Mouse (Mus musculus) midbrain, embryonic 11.5 days (tissue): ENCODE measurements around the gene Trim54. TPM values are rescaled to one million over a fixed set of nuclear protein-coding genes. Genes with fewer than 3 reads are reported as not detected.

Source experiments
- ATAC-seq: fragments of 200-750 bp; cut with Nextera tagmentation; 2 replicates; pipeline ENCODE4 v1.8.0; 2017; ENCODE audit warnings: moderate TSS enrichment, moderate library complexity; ENCODE audit not compliant: low FRiP score
- DNase-seq: peaks from one replicate; pipeline ENCODE4 v3.0.0; 2015; ENCODE audit warnings: low spot score; ENCODE audit errors: missing footprints
- H3K27ac ChIP-seq: fragments of 300-500 bp; sonication (generic); 2 replicates; pipeline ENCODE4 v1.5.1; 2014; ENCODE audit warnings: low read depth, low read length
- H3K27me3 ChIP-seq: fragments of 300-500 bp; sonication (generic); 2 replicates; pipeline ENCODE4 v1.6.1; 2014; ENCODE audit warnings: mild to moderate bottlenecking, low read length, moderate library complexity, mixed read lengths; ENCODE audit not compliant: control insufficient read depth, insufficient read depth
- H3K36me3 ChIP-seq: fragments of 300-500 bp; sonication (generic); 2 replicates; pipeline ENCODE4 v1.6.1; 2014; ENCODE audit warnings: mild to moderate bottlenecking, low read length, moderate library complexity, mixed read lengths; ENCODE audit not compliant: control insufficient read depth, insufficient read depth
- H3K4me1 ChIP-seq: fragments of 300-500 bp; sonication (generic); 2 replicates; pipeline ENCODE4 v1.6.1; 2014; ENCODE audit warnings: low read length; ENCODE audit not compliant: control insufficient read depth, insufficient read depth
- H3K4me2 ChIP-seq: fragments of 300-500 bp; sonication (generic); 2 replicates; pipeline ENCODE4 v1.6.1; 2014; ENCODE audit warnings: mild to moderate bottlenecking, moderate library complexity
- H3K4me3 ChIP-seq: fragments of 300-500 bp; sonication (generic); 2 replicates; pipeline ENCODE4 v1.5.1; 2014; ENCODE audit warnings: low read depth, low read length
- H3K9ac ChIP-seq: fragments of 300-500 bp; sonication (generic); 2 replicates; pipeline ENCODE4 v1.6.1; 2014; ENCODE audit warnings: low read length
- H3K9me3 ChIP-seq: fragments of 300-500 bp; sonication (generic); 2 replicates; pipeline ENCODE4 v1.6.1; 2016; ENCODE audit warnings: low read length; ENCODE audit not compliant: control insufficient read depth
- WGBS: fragments of 180-500 bp; shearing (Covaris S2); extraction: QIAGEN DNeasy Blood & Tissue Kit; methylation state at CpG from one replicate; pipeline ENCODE4 v1.1.7; 2014; 5-methylcytosine and 5-hydroxymethylcytosine counted together
- polyA plus RNA-seq: library from polyadenylated mRNA; unstranded; fragments of >200 nt; fragmentation: Nextera tagmentation; extraction: Ambion mirVana; gene quantifications from 2 replicates; pipeline ENCODE4 v1.2.1, GENCODE M21; 2014

Gene Trim54
- polyA plus RNA-seq, 1 experiment from 2014 or later, result not detected

DNA sequence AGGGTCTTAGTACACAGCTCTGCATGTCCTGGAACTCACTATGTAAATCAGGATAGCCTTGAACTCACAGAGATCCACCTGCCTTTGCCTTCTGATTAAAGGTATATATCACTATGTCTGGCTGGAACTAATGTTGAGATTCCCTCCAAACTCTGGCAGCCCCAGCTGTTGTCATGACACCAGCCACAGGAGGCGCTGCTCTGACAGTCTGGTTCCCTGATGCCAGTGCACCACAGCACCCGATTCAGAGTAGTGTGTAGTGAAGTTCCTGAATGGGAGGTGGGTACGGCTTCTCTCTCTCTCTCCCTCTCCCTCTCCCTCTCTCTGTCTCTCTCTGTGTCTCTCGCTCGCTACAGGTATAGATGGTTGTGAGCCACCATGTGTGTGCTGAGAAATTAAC, 34.2 kb upstream of the Trim54 start:
- WGBS, result 6% methylated on average over 5 of the region's 5 CpGs
- H3K27ac ChIP-seq, result peak overlapping the region; percentile 35; the same call in 1 of the 2 replicates
- H3K4me2 ChIP-seq, result no peak overlapping the region; the same call in 1 of the 2 replicates
- H3K36me3 ChIP-seq, result peaks cover 10% of the 10 kb centered on the region
- peaks cover 3% of the 10 kb centered on the region; the same call in 1 of the 2 replicates for H3K4me1 ChIP-seq
- no peak overlapping the region for H3K9ac ChIP-seq
- no peaks in the 10 kb centered on the region for H3K9me3 ChIP-seq
- DNase-seq (peak; percentile 94), ATAC-seq (no peak)
- no peak overlapping the region for H3K4me3 ChIP-seq
- no peaks in the 10 kb centered on the region for H3K27me3 ChIP-seq

DNA sequence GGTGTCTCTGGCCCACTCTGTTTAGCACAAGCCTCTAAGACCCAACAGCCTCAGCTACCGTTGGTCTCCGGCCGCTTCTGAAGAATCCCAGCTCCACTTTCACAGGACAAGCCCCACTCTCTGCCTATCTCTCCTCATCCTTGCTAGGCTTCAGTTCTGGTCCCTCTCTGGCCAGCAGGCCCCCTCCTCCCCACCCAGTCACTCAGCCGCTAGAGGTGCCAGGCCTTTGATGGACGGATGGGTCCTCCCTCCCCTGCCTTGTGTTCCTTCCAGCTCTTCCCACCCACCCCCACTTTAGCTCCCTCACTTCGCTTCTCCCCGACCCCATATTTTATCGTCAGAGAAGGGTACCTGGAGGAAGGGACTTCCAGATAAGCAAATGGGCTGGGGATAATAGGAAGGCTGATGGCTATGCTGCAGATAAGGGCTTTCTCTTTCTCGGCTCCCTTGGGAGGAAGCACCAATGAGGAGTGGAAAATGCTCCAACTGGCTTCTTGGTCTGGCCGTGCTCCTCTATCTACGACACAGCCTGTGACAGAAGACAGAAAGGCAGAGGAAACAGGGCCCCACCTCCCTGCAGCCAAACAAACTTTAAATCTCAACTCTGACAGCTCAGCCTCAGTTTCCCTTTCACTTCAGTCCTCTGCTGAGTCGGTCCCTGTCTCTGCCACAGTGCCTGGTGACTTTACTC, 33.4 kb upstream of the Trim54 start:
- Histone ChIP-seq H3K9ac (no peak overlapping the region; the same call in 1 of the 2 replicates), H3K27ac (peak overlapping the region; percentile 35; the same call in 1 of the 2 replicates), H3K4me2 (peak overlapping the region; percentile 8; the same call in 1 of the 2 replicates), H3K4me1 (peaks cover 3% of the 10 kb centered on the region; the same call in 1 of the 2 replicates), H3K36me3 (peaks cover 4% of the 10 kb centered on the region), H3K27me3 (no peaks in the 10 kb centered on the region), H3K4me3 (no peak overlapping the region), H3K9me3 (no peaks in the 10 kb centered on the region)
- DNase-seq (no peak), ATAC-seq (peak; percentile 45; the same call in 1 of the 2 replicates)
- WGBS, result 36% methylated on average over 12 of the region's 12 CpGs

DNA sequence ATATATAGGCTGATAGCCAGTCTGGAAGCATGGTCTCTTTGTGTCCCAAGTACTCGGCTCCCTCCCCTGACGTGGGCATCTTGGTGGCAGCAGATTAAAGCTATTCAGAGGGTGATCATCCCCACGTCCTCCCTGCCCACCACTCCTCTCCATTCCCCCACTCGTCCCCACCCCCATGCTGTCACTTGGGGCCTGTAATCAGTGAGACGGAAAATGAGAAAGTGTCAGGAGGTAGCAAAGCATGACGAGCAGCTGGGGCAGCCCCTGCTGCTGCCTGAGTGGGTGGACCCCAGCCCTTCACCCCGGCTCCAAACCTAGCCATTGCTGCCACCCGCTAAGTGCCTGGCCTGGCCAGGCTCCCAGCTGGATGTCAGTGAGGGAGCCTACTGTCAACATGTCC, 32.6 kb upstream of the Trim54 start:
- Histone ChIP-seq H3K9me3 (no peaks in the 10 kb centered on the region), H3K27me3 (no peaks in the 10 kb centered on the region), H3K4me1 (peaks cover 3% of the 10 kb centered on the region; the same call in 1 of the 2 replicates), H3K4me3 (no peak overlapping the region), H3K27ac (no peak overlapping the region), H3K36me3 (0 out of 2 replicates have a peak, but pooled peaks cover 2% of the 10 kb centered on the region), H3K4me2 (no peak overlapping the region), H3K9ac (0 out of 2 replicates have a peak overlapping the region, but pooled peaks have one; percentile 14)
- peak; percentile 67 for ATAC-seq
- peak; percentile 87 for DNase-seq
- WGBS, result 9% methylated on average over 8 of the region's 8 CpGs

DNA sequence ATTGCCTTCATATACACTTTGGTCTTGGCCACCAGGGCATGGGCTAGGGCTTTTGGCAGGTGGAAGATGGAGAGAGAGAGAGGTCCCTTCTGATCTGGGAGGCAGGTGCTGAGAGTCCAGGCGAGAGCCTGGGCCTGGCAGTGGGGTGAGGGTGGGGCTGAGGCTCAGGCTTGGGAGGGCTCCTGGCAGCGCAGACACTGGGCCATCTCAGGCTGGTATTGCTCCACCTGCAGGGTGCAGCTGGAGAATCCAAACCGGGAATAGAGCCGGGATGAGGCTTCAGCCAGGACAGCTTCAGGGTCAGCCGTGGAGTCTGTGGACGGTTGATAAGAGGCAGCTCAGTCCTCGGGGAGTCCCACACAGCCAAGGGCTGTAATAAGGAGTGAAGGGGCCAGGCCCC, 29.9 kb upstream of the Trim54 start:
- WGBS, result 30% methylated on average over 7 of the region's 7 CpGs

DNA sequence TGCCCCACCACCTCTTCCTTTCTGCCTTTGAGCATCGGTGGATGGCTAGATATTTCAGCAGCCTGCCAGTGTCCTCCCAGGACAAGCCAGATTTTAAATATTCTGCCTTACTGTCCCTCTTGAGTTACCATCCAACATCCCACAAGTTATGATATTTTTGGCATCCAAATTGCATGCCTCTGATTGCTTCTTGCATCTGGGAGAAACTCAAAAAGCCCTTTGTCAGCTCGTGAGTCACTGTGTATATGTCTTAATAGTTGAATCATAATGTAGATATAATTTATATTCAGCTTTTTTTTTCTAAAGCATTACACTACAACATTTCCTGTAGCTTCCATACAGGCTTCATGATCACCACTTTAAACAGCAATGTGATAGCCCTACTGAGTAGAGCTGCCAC, 29.4 kb upstream of the Trim54 start:
- DNase-seq, result no peak
- no peak overlapping the region for H3K27ac ChIP-seq

More for the DNA sequence above, 29.9 kb upstream of the Trim54 start:
- H3K4me2 ChIP-seq, result no peak overlapping the region
- peak; percentile 14; the same call in 1 of the 2 replicates for ATAC-seq
- H3K27me3 ChIP-seq, result peaks cover 13% of the 10 kb centered on the region
- no peak overlapping the region for H3K4me3 ChIP-seq
- DNase-seq, result no peak
- no peak overlapping the region for H3K9ac ChIP-seq
- H3K36me3 ChIP-seq, result no peaks in the 10 kb centered on the region
- peaks cover 3% of the 10 kb centered on the region; the same call in 1 of the 2 replicates for H3K4me1 ChIP-seq
- no peak overlapping the region for H3K27ac ChIP-seq
- no peaks in the 10 kb centered on the region for H3K9me3 ChIP-seq

DNA sequence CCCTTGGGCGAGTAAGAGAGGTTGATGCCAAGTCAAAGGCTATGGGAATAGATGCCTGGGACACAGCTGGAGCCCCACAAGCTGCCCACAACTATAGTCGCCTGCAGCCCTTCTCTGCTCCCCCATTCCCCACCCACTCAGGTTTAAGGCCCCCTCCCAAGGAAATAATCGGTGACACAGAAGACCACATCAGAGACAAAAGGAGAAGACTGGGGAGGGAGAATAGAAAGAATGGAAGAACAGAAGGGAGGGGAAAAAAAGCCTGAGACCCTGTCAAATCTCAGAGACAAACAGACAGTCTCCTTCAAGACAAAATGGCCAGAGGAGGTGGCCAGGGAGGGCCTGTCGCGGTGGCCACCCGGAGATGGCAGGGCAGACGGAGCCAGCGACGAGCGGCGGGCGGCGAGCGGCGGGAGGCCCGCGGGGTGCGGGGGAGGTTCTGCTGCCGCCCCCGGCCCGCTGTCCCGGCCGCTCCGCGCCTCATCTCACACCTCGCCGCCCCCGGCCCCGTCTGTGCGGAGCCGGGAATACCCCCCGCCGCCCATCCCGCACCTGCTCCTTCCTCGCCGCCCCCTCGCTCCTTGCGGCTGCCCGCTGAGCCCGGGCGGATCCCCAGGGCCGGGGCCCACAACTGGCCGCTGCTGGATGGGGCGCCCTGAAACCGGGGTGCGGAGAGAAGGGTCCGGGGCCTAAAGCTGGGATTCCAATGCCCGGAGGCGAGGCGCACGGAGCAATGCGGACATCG, 24.1 kb upstream of the Trim54 start:
- Histone ChIP-seq H3K9me3 (no peaks in the 10 kb centered on the region), H3K36me3 (no peaks in the 10 kb centered on the region), H3K27me3 (peaks cover 69% of the 10 kb centered on the region), H3K4me1 (peaks cover 20% of the 10 kb centered on the region), H3K9ac (peak overlapping the region; percentile 57), H3K4me2 (peak overlapping the region; percentile 58), H3K4me3 (peak overlapping the region; percentile 45), H3K27ac (no peak overlapping the region)
- DNase-seq (peak; percentile 91), ATAC-seq (0 out of 2 replicates have a peak, but pooled peaks have one; percentile 5)
- WGBS, result 2% methylated on average over 51 of the region's 53 CpGs

More for the DNA sequence above, 29.4 kb upstream of the Trim54 start:
- H3K4me1 ChIP-seq, result peaks cover 3% of the 10 kb centered on the region; the same call in 1 of the 2 replicates
- H3K4me2 ChIP-seq, result no peak overlapping the region
- H3K9me3 ChIP-seq, result no peaks in the 10 kb centered on the region
- no peaks in the 10 kb centered on the region for H3K36me3 ChIP-seq
- 77% methylated on average over 2 of the region's 2 CpGs for WGBS
- peaks cover 18% of the 10 kb centered on the region for H3K27me3 ChIP-seq
- no peak overlapping the region for H3K9ac ChIP-seq
- no peak for ATAC-seq
- H3K4me3 ChIP-seq, result no peak overlapping the region

DNA sequence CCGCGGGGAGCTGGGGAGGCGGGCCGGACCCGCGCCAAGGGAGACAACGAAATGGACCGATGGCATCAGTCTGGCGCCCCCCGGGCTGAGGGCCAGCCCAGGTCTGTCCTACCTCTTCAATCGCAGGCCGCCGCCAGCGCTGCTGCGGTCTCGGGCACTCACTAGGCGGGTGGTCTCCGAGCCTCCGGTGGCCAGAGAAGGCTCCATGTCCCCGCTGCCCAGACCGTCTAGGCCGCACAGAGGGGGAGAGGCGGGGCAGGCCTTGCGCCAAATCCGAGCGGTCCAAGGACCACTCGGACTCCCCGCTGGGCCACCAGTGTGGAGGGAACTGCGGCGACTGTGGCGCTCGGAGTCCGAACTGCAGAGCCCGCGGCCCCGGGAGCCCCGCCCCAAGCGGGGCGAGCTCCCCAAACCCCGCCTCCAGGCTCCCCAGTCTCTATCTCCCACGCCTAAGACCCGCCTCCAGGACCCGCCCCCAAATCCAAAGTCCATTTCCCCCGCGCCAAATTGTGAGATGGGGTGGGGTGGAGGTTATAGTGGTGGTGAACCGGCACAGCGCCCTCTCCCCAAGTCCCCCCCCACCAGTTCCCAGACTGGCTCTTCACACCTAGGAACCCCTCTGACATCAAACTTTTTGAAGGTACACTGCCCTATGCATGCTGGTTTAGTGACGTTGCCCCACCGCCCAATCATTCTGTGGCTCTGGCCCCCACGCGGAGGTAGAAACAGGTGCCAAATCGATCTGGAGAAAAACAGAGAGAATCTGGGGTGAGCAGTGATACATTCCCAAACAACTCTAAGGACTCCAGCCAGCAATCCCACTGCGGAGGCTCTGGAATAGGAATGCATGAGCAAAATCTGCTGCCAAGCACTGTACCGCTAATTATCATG, 23.1 kb upstream of the Trim54 start:
- peak overlapping the region; percentile 58 for H3K4me2 ChIP-seq
- ATAC-seq (peak; percentile 70), DNase-seq (peak; percentile 94)
- no peaks in the 10 kb centered on the region for H3K36me3 ChIP-seq
- under 1% methylated on average over 45 of the region's 54 CpGs for WGBS
- H3K4me3 ChIP-seq, result peak overlapping the region; percentile 45
- H3K9me3 ChIP-seq, result no peaks in the 10 kb centered on the region
- H3K27ac ChIP-seq, result no peak overlapping the region
- peak overlapping the region; percentile 57 for H3K9ac ChIP-seq
- peaks cover 69% of the 10 kb centered on the region for H3K27me3 ChIP-seq
- peaks cover 20% of the 10 kb centered on the region for H3K4me1 ChIP-seq

DNA sequence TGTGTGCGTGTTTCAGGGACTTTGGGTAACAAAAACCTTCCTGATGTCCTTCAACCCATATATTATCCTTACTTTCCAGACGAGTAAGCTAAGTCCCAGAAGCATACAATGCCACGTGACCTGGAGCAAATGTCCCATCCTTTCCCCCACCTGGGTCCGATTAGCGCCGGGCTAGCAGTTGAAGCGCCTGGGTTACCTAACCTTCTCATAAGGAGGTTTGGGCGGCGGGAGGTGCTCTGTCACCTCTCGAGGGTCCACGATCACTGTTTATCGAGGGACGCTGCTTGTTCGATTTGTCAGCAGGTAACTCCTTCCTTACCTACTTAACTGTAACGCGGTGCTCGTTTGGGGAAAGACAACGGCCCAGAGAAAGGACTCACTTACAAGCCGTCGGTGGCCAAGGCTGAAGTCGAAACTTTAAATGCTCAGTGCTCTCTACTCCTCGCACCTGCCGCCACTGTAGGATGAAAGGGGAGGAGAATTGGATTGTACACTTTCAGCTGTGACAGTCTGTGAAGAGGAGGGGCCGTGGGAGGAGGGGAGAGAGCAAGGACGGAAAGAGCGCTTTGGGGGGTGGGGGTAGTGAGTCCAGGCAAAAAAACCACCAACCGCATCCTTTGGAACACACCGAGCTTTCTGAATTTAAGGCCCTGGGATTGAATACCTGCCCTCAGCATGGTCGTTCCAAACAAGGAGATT, 22.3 kb upstream of the Trim54 start:
- Histone ChIP-seq H3K27me3 (peaks cover 69% of the 10 kb centered on the region), H3K9me3 (no peaks in the 10 kb centered on the region), H3K4me1 (peaks cover 20% of the 10 kb centered on the region), H3K9ac (no peak overlapping the region), H3K4me3 (peak overlapping the region; percentile 15; the same call in 1 of the 2 replicates), H3K36me3 (no peaks in the 10 kb centered on the region), H3K4me2 (peak overlapping the region; percentile 10; the same call in 1 of the 2 replicates), H3K27ac (no peak overlapping the region)
- whole genome bisulfite sequencing, result 3% methylated on average over 29 of the region's 29 CpGs
- ATAC-seq (no peak), DNase-seq (peak; percentile 90)
